Mouse (Mus musculus) midbrain, postnatal 0 days (tissue): ENCODE measurements around the gene Wars2. TPM values are rescaled to one million over a fixed set of nuclear protein-coding genes. Genes with fewer than 3 reads are reported as not detected.

ENCODE experiments used
- ATAC-seq: fragments of 200-750 bp; cut with Nextera tagmentation; 2 replicates; pipeline ENCODE4 v1.8.0; 2017; ENCODE audit warnings: moderate number of reproducible peaks, mild to moderate bottlenecking, moderate TSS enrichment, moderate library complexity; ENCODE audit not compliant: low FRiP score
- DNase-seq: peaks from one replicate; pipeline ENCODE4 v3.0.0-alpha.2; 2015; ENCODE audit warnings: low spot score
- H3K27ac ChIP-seq: fragments of 300-500 bp; sonication (generic); 2 replicates; pipeline ENCODE4 v1.5.1; 2014; ENCODE audit warnings: low read depth, mild to moderate bottlenecking, low read length, mixed read lengths
- H3K27me3 ChIP-seq: fragments of 300-500 bp; sonication (generic); 2 replicates; pipeline ENCODE4 v1.6.1; 2014; ENCODE audit warnings: low read length, control low read depth, mixed read lengths; ENCODE audit not compliant: insufficient read depth
- H3K36me3 ChIP-seq: fragments of 300-500 bp; sonication (generic); 2 replicates; pipeline ENCODE4 v1.6.1; 2014; ENCODE audit warnings: low read length, control low read depth, mixed read lengths; ENCODE audit not compliant: insufficient read depth
- H3K4me1 ChIP-seq: fragments of 300-500 bp; sonication (generic); 2 replicates; pipeline ENCODE4 v1.6.1; 2014; ENCODE audit warnings: mild to moderate bottlenecking, control low read depth, antibody characterized with exemption, low read length, mixed read lengths; ENCODE audit not compliant: insufficient read depth
- H3K4me2 ChIP-seq: fragments of 300-500 bp; sonication (generic); 2 replicates; pipeline ENCODE4 v1.6.1; 2014; ENCODE audit warnings: low read depth, mild to moderate bottlenecking, low read length, mixed read lengths; ENCODE audit not compliant: poor library complexity, severe bottlenecking
- H3K4me3 ChIP-seq: fragments of 300-500 bp; sonication (generic); 2 replicates; pipeline ENCODE4 v1.5.1; 2014; ENCODE audit warnings: low read depth, mild to moderate bottlenecking, low read length, moderate library complexity
- H3K9ac ChIP-seq: fragments of 300-500 bp; sonication (generic); replicated peaks from 2 replicates; pipeline ENCODE4 v1.6.1; 2014; ENCODE audit warnings: mild to moderate bottlenecking, low read length, moderate library complexity, mixed read lengths; ENCODE audit not compliant: poor library complexity, severe bottlenecking
- H3K9me3 ChIP-seq: fragments of 300-500 bp; sonication (generic); 2 replicates; pipeline ENCODE4 v1.6.1; 2016; ENCODE audit warnings: low read length, control low read depth
- CTCF ChIP-seq: IDR thresholded peaks from 2 replicates; pipeline ENCODE4 v1.5.1; 2016; ENCODE audit warnings: antibody characterized with exemption, mild to moderate bottlenecking
- WGBS: fragments of 180-500 bp; shearing (Covaris S2); extraction: QIAGEN DNeasy Blood & Tissue Kit; methylation state at CpG from one replicate; pipeline ENCODE4 v1.1.7; 2014; 5-methylcytosine and 5-hydroxymethylcytosine counted together
- microRNA-seq: library from miRNA; unstranded; fragments of <30 nt; microRNA quantifications from one replicate; pipeline ENCODE4, GENCODE M21; 2016; ENCODE audit warnings: borderline number of aligned reads
- polyA plus RNA-seq: library from polyadenylated mRNA; unstranded; fragments of >200 nt; fragmentation: Nextera tagmentation; extraction: Ambion mirVana; gene quantifications from 2 replicates; pipeline ENCODE4 v1.2.1, GENCODE M21; 2015
- total RNA-seq: library from RNA; depleted of rRNA; stranded (reverse); fragments of >200 nt; gene quantifications from 2 replicates; pipeline ENCODE4 v1.2.3, GENCODE M21; 2014; rRNA removed

The Wars2 gene
- total and polyA plus RNA-seq, 2 experiments from 2014 or later, result 4.9 to 6.7 TPM

DNA sequence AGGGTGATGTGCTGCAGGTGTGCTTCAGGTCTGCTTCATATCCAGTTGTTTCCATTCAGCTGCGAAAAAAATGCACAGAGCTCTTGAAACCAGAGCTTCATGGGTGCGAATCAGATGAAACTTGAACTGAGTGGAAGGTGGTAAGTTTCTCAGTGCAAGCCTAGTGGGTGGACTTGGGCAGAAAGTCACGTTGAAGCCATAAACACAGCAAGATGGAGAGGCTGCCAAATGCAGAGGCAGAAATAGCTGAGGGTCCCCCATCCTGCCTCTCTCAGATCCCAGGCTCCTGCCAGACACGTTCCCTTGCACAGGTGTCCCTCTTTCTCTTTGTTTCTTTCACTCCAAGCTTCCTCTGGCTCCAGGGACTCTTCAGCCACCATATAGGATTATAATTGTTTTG is 140.6 kb downstream of the Wars2 start:
- WGBS, result 77% methylated on average over 4 of the region's 4 CpGs

DNA sequence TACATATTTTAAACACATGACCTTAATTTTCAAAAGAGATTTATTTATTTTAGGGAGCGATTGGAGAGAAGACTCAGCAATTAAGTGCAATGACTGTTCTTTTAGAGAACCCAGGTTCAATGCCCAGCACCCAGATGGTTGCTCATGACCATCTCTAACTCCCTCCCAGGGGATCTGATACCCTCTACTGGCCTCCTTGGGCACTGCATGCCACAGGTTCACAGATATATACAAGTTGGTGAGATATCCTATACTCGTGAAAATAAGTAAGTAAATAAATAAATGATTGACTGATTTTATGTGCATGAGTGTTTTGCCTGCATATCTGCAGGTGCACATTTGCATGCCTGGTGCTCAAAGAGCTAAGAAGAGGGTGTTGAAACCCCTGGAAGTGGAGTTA is 147.4 kb downstream of the Wars2 start:
- Histone ChIP-seq H3K36me3 (no peaks in the 10 kb centered on the region), H3K9me3 (no peaks in the 10 kb centered on the region), H3K27ac (no peak overlapping the region), H3K27me3 (no peaks in the 10 kb centered on the region), H3K4me1 (no peaks in the 10 kb centered on the region), H3K4me3 (no peak overlapping the region), H3K4me2 (no peak overlapping the region), H3K9ac (no peak overlapping the region)
- no peak for DNase-seq
- ATAC-seq, result no peak
- peak; percentile 8; the same call in 1 of the 2 replicates for TF ChIP-seq CTCF
- 55% methylated on average over 2 of the region's 2 CpGs for WGBS

More for the DNA sequence above, 140.6 kb downstream of the Wars2 start:
- no peak for TF ChIP-seq CTCF
- Histone ChIP-seq H3K27me3 (no peaks in the 10 kb centered on the region), H3K9ac (no peak overlapping the region), H3K4me1 (no peaks in the 10 kb centered on the region), H3K9me3 (no peaks in the 10 kb centered on the region), H3K4me3 (no peak overlapping the region), H3K36me3 (no peaks in the 10 kb centered on the region), H3K4me2 (no peak overlapping the region), H3K27ac (no peak overlapping the region)
- ATAC-seq, result no peak
- no peak for DNase-seq

Small RNA genes within 50 kb of the gene (microRNA-seq; reads per million reads assigned to microRNA genes)
- gene Mir6481, result not detected

Other genes starting within 250 kb of the Wars2 start
- gene Hao2, start 247.8 kb upstream of the Wars2 start, total RNA-seq, result not detected in 2 replicates
- gene Hao2, start 247.8 kb upstream of the Wars2 start, polyA plus RNA-seq, result not detected in 2 replicates
- gene Tbx15, start 99.3 kb downstream of the Wars2 start, total RNA-seq, result 1.3 and 13.1 TPM in 2 replicates
- gene Tbx15, start 99.3 kb downstream of the Wars2 start, polyA plus RNA-seq, result 0.59 and 0.91 TPM in 2 replicates